Mouse (Mus musculus): ENCODE data around the gene Rfpl4.
"Not testable (repeated sequence)": the region's sequence is repeated elsewhere in the genome, so short reads cannot be mapped to it uniquely, and the experiment has no call there.

Gene Rfpl4

DNA sequence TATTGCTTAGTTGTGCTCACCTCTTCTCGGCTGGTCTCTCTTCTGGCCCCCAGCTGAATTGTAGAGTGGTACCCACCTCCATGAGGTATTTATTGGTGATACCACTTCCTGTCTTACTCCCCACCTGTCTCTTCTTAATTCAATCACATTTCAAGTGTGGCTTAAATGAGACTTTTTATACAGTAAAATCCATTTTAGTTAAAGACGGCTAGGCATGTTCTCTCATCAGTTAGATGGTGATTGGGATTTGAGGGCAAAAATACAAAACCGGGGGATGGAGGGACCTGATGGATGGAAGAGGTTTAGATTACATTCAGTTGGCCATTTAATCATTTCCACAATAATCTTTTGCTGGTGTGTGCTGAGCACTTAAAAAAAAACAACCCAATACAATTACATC, at the start of gene Rfpl4:
Rfpl4 (minus strand) TSS at position 101 of the 400 bp plus-strand sequence.
- no peak for DNase-seq (ENCODE audit: low spot score in 2 of 2)

DNA sequence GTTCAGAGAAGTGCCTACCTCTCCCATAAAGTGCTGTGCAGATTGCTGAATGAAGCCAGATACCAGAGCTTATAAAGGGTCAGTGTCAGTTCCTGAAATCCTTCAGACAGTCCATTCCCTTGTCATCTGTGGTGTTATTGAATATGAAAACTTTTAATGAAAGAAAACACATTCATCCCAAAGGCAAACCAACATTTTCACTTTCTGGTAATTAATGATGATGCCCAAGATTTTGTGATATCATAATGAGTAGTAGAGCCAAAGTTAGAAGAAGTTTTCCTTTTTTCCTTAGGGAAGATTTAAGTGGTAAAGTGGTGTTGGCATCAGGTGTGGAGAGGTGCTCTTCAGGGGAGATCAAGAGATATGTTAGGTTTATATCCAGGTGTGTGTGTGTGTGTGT, 32.8 kb upstream of the Rfpl4 start, which contains the start of gene Vmn1r55:
Vmn1r55 (minus strand) TSS at position 101 of the 400 bp plus-strand sequence.
- not testable (repeated sequence) for DNase-seq (ENCODE audit: low spot score in 2 of 2)

DNA sequence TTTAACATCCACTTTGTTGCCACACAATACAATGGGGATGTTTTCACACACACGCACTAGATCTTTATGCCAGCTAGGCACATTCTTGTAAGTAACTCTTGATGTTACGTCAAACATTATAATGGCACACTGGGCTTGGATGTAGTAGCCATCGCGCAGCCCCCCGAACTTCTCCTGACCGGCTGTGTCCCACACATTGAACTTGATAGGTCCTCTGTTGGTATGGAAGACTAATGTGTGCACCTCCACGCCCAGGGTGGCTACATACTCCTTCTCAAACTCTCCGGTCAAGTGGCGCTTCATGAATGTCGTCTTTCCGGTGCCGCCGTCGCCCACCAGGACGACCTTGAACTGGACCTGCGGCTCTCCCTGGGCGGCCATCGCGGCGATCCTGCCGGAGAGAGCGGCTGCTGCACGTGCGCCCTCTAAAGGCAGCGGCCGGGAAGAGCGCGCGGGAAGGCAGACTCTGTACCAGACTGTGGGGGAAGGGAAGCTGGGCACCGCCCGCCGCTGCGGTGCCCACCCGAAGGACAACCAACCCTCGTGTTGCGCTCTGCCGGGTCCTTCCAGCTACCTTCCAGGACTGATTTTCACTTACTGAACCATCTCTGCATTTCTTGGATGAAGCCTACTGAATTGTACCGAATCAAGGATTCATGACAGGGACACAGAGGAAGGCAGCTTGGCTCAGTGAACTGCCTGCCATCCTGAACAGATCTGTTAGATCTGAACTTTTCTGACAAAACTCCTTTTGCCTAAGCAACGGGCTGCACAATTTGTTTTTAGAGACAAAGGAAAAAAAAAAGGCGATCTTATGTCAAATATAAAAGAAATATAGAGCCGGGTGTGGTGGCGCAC, 9.0 kb upstream of the Rfpl4 start, which contains the start of gene Rasl2-9:
Rasl2-9 (minus strand) TSS at position 402 of the 858 bp plus-strand sequence.
- DNase-seq (ENCODE audit: low spot score in 2 of 2) = peak; percentile 58 to 78

DNA sequence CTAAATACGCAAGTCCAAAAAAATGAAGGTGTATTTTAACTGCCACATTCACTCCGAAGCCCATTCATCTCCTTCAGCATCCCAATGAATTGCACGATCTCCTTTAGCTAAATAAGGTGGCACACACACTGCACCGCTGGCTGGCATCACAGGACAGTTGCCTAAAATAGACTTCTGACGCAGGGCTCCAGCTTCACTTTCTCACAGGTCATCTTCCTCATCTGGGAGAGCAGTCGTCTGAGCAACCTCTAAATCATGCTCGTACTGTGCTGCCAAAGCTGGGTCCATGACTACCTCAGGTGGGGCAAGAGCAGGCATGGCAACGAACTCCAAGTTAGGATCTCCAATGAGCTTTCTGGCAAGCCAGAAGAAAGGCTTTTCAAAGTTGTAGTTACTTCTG, 8.3 kb upstream of the Rfpl4 start:
- no peak for DNase-seq (ENCODE audit: low spot score in 2 of 2)

DNA sequence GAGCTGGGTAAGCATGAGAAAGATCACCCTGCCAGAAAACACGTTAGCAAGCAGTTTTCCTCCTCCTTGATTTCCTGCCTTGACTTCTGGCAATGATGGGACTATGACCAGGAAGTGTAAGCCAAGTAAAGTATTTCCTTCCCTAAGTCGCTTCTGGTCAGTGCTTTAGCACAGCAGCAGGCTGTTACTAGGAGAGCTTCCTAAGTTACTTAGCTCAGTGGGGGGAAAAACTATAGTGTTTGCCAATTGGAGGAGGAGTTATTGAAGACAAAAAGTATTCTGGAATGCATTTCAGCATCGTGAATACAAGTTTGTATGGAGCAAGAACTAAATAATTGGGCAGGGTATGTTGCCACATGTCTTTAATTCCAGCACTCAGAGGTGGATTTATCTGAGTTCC, 4.0 kb downstream of the Rfpl4 start:
- no peak for DNase-seq (ENCODE audit: low spot score in 2 of 2)

DNA sequence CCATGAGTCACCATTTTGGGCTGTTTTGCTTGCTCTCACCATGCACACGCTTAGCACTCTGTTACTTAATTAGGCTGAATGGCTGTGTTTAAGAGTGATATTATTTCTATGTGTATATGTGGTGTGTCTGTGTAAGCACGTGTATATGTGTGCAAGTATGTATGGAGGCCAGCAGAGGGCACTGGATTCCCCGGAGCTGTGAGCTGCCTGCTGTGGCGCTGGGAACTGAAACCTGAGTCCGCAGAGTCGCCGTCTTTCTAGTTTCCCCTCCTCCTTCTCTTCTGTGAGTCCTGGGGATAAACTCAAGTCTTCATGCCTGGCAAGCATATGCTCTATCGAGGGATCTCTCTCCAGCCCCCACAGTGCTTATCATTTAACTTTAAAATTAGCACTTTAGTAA, 7.4 kb downstream of the Rfpl4 start:
- DNase-seq (ENCODE audit: low spot score in 2 of 2) = no peak

DNA sequence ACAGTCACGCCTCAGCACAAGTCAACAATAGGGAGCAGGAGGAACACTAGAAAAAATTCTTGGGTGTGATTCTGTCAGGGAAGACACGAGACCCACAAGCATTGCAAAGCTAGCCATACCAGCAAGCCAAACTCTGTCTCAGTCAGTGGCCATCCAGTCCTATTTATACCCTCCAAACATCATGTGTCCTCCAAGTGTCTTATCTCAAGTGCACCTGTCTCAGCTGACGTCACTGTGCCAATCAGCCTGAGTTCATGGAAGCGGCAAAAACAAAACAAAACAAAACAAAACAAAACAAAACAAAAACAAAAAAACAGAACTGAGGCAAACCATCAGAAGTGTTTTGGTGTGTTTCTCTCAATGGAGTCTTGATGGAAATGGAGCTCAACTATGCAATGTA, 8.5 kb downstream of the Rfpl4 start:
- no peak for DNase-seq (ENCODE audit: low spot score in 2 of 2)

DNA sequence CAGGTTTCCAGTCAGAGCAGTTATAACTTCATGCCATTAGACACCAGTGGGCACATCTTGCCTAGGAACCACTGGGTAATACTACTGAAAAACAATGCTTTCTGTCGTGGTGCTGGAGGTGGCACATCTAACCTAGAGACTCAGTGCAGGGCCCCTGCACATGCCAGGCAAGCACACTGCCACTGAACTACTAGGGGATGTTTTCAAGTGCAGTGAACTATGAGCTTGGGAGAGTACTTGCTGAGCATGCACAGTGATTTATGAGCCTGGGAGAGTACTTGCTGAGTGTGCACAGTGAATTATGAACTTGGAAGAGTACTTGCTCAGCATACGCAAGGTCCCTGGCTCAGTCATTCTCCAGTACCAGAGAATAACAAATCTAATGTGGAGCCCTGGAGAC, 14.2 kb downstream of the Rfpl4 start:
- no peak for DNase-seq (ENCODE audit: low spot score in 2 of 2)

DNA sequence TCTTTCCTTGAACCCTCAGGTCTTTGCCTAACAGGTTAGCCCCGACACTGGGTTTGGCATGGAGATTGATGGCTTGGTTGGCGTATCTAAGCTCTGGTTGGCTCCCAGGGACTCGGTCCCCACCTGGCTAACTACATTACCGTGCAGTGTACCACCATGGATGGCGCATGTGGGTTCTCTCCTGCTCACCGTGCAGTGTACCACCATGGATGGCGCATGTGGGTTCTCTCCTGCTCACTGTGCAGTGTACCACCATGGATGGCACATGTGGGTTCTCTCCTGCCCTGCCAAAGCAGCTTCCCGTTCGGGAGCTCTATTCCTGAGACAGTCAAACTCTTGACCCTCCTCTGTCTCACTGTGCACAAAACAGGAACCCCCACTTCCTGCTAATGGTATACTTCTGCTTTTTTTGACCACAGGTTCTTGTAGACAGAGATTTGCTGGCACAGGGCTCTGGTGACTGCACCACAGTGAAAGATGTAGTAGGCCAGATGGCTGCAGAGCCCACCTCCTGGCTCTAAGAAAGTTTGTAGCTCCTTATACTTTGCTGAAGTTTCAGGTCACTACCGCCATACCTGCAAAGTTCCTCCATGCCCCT, 15.6 kb downstream of the Rfpl4 start:
- DNase-seq (ENCODE audit: low spot score in 2 of 2) = peak in 1 of 2 experiments; percentile 33

DNA sequence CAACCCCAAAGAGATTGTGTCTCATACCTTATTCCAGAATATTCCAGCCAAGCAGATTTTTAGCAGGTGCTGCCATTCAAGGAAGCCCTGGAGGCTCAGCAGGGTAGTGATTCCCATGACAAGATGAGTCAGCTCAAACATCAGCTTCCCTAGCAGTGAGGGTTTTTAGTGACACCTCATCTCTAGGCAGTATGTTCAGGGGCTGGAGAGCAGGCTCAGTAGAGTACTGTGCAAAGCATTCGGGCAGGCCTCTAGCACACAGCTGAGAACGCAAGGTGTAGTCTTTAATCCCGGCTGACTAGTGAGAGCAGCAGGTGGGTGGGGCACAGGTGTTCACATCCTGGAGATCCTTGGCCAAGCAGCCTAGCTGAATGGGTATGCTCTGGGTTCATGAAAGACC, 17.0 kb downstream of the Rfpl4 start:
- no peak for DNase-seq (ENCODE audit: low spot score in 2 of 2)

DNA sequence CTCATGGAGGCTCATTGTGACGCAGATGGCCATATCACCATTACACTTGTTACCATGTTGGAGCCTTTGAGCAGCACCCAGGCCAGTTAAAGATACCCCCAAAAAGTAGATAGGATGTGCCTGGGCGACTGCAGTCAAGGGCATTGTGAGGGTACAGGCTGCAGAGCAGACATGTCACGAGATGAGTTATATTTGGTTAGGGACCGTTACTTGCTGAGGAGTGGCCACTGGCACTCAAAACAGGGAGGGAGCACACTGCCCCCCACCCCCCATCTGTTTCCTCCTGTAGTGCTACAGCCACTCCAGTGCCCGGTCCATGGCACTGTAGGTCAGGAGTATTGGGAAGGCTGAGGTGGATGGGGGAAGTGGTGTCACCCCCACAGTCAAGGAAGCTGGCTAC, 18.0 kb downstream of the Rfpl4 start:
- DNase-seq (ENCODE audit: low spot score in 2 of 2) = no peak

DNA sequence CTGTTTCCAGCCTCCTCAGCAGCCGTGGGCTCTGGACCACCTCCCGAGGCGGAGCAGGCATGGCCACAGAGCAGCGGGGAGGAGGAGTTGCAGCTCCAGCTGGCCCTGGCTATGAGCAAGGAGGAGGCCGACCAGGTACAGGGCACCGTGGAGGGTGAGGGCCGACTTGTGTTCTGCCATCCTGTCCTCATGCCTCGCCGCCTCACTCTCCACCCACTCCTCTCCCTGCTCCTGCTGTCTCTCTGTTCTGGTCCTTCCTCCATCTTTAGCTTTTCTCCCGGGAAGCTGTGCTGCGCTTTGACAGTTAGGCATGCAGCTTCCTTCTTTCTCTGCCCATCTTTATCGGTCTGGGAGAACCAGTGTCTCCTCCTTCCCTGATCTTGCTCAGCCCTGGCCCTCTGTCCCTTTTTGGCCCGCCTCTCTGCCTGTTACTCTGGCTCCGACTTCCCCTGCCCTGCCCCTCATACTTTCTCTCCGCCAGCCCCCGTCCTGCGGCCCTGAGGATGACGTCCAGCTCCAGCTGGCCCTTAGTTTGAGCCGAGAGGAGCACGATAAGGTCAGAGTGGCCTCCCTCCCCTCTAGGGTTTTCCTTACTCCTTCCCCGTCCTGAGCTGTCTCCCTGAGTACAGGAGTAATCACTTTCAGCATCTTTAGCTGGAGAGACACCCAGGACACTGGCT, 23.8 kb downstream of the Rfpl4 start:
- no peak for DNase-seq (ENCODE audit: low spot score in 2 of 2)

DNA sequence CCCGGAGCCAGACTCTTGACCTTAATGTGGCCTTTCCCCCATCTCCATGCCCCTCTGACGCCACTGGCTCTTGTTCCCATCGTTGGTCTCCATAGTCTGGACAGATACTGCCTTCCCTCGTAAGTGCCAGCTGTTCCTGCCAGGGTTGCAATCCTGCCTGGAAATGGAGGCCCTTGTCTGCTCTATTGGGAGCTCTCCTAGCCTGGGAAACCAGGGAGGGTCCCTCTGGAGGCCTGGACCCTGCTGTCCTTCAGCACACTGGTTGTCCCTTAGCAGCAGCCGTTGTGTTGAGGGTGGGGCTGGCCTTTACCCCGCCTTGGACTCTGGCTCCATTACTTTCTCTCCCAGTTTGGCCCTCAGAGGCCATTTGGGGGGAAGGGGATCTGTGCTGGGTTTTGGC, 24.4 kb downstream of the Rfpl4 start:
- no peak for DNase-seq (ENCODE audit: low spot score in 2 of 2)

DNA sequence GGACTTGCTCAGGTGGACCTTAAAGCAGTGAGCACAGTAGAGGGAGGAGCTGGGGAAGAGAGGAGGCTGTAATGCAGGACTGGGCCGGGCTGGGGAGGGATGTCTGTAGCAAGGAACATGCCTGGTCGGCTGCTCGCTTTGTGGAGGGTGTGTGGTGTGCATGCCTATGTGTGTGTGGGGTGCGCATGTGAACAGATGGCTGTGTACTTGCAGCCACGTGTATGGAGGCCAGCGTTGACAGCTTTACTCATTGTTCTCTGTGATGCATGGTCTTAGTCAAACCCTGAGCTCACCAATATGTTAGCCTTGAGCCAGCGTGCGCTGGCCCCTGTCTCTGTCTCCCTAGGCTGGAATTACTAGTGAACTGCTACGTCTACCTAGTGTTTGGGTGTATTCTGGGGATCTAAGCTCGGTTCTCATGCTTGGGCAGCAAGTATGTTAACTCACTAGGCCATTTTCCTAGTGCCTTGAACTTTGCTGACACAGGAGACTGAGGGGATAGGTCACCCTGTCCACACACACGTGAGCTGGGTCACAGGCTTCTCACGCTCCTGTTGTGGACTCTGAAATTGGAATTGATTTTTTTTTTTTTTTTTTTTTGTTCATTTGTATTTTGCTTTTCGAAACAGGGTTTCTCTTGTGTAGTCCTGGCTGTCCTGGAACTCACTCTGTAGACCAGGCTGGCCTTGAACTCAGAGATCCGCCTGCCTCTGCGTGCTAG, 25.6 kb downstream of the Rfpl4 start:
- DNase-seq (ENCODE audit: low spot score in 2 of 2) = no peak

DNA sequence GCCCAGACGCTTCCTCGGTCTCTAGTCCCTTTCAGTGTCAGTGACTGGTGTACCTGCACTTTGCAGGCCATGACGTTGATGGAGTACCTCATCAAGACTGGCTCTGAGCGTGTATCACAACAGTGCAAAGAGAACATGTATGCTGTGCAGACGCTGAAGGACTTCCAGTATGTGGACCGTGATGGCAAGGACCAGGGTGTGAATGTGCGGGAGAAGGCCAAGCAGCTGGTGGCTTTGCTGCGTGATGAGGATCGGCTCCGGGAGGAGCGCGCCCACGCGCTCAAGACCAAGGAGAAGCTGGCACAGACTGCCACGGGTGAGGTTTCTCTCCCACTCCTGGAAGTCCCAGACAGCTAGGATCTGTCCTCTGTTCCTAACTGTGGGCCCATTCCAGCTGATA, 26.9 kb downstream of the Rfpl4 start:
- DNase-seq (ENCODE audit: low spot score in 2 of 2) = no peak

DNA sequence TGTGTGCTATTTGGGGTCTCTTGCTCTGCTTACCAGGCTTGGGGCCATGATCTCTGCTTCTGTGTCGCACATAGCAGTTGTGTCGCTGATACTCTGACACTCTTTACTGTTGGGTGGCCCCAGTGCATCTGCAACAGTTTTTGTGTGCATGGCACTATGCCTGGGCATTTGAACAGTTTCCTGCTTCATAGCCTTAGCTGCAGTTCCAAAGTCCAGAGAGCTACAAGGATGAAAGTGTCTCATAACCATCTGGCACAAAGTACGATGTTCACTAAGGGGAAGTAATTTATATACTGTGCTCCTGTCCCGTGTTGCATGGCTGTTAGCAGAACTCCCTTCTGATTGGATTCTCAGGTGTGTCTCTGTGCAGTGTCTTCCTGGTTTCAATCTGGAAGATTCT, 28.9 kb downstream of the Rfpl4 start:
- DNase-seq (ENCODE audit: low spot score in 2 of 2) = no peak

DNA sequence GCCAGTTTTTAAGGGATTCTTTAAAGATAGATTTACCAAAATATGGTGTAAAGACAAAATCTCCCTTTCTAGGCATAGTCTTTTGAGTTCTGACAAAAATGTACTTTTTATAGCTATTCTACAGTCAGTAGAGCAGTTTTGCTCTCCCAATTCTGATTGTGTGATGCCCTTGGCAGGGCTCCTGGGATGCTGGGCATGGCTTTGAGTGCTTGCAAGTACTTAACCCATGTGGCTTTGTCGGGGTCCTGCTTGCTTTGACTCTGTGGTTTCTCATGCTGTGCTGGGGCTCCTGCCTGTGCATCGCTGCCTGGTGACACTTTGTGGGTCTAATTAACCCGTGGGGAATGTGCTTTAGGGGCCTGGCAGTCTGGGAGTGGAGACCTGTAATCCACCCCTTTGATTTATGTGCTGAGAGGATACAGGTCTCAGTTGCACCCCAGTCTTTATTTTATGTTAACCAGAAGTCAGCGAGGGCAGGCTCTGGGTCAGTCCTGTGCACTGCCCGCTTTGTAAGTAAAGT, 29.8 kb downstream of the Rfpl4 start:
- no peak for DNase-seq (ENCODE audit: low spot score in 2 of 2)

DNA sequence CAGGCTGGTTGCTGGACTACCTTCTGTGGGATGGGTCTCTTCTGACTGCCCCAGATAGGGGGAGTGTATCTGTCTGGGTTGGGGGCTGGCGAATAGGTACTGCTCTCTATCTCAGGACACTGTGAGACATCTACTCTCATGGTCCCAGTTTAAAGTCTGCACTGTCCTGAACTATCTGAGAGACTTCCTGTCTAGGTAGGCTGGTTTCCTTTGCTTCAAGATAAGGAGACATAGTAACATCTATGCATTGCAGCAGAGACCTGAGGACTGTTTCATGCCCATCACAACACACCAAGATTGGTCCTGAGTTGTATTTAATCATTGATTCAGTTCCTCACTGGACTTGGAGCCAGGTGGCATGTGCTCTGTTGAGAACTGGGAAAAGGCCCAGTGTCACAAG, 31.2 kb downstream of the Rfpl4 start:
- no peak for DNase-seq (ENCODE audit: low spot score in 2 of 2)

DNA sequence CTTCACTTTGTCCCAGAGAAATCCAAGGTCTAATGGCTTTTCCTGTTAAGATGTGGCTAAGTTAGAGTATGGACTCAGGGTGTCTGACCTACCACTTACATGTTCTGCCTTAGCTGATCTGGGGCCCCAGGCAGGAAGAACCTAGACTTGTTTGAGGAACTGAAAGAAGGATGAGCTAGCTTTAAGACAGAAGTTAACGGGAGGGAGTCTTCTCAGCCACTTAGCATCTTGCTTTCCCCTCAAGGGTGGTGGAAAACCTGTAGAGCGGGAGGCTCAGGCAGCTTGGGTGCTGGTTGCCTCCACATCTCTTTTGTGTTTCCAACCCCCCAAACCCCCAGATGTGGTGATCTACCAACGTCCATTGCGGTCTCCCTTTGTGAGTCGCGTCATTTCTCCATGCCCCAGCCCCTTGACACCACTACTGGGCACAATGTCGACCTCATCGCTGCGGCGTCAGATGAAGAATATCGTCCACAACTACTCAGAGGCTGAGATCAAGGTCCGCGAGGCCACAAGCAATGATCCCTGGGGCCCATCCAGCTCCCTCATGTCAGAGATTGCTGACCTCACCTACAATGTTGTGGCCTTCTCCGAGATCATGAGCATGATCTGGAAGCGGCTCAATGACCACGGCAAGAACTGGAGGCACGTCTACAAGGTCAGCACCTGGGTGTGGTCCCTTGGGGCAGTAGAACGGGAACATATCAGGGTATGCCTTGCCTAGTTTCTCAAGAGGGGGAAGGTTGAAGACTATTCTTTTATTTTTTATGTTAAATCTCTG, 33.2 kb downstream of the Rfpl4 start:
- DNase-seq (ENCODE audit: low spot score in 2 of 2) = peak in 1 of 2 experiments; percentile 22

DNA sequence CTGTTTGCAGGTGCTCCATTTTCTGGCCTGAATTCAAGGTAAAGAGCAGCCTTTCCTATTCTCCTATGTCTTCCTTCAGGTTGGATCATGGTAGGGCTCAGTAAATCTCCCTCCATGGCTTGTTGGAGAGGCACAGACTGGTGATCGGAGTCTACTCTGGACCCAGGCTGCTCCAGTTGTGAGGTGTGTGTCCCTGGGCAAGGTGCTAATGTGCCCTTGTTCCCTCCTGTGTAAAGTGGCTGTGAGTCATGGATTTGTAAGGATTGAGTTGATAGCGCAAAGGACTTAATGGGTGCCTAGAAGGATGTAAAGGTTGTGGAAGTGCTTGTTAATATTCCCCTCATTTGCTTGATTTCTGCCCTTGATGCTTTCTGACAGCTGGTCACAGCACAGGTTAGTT, 34.8 kb downstream of the Rfpl4 start:
- DNase-seq (ENCODE audit: low spot score in 2 of 2) = no peak

DNA sequence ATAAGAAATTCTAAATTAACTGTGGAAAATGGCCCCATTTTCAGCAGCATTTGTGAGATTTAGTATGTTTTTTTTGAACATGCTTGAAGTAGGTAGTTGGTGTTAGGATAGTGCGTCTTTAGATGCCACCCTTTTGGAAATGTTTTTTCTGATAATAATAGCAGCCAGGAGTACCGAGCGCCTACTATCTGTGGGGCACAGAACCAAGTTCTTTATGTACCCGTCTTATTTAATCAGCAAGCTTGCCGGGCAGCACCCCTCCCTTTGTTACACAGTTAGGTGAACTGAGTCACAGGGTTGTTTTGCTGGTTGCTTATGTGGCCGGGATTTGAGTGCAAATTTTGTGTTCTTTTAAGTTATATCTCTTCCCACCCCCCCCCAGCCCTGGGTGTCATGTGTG, 35.5 kb downstream of the Rfpl4 start:
- no peak for DNase-seq (ENCODE audit: low spot score in 2 of 2)

Data from spleen, postnatal 14 days (tissue).